Mouse (Mus musculus) liver, adult 2 months (tissue): ENCODE results near the gene Dclk2.

Experiments used
- CTCF ChIP-seq: fragments of 200-500 bp; IDR thresholded peaks from 2 replicates; pipeline ENCODE4 v1.5.1; 2011; ENCODE audit warnings: low read depth, low read length, control low read depth
- POLR2A ChIP-seq: fragments of 200-500 bp; IDR thresholded peaks from 2 replicates; pipeline ENCODE4 v1.6.1; 2011; ENCODE audit warnings: low read length, control low read depth; ENCODE audit not compliant: insufficient read depth; ENCODE audit errors: extremely low read depth

DNA sequence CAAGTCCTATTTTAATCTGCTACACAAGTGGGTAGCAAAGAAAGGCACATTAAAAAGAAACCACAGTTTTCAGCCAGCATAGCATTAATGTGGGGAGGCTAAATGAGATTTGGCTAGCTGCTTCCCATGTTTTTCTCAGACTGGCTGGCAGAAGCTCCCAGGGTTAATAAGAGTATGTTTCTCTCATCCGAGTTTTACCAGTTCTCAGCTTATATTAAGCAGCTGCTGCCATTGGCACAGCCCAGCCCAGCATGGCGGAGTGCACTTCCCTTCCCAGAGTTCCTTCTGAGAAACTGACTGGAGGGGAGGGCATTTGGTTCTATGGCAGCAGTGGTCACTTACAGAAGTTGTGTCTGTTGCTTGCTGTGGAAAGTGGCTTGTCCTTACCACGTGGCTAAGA lies 181.8 kb downstream of the Dclk2 start:
- no peak for TF ChIP-seq CTCF
- TF ChIP-seq POLR2A: no peak
